In genomic region chr10:78303675-78304074, GRCm38 (mm10) we compare ENCODE assay signal across 8 mouse cellular contexts. TPM values are rescaled to one million over a fixed set of nuclear protein-coding genes. Genes with fewer than 3 reads are reported as not detected.
DNase-seq lines count a peak whose midpoint lies in the region; ATAC-seq and TF ChIP-seq lines count a peak whose summit lies in the region.

No protein-coding gene starts in this region.

- H3K36me3 ChIP-seq in thymus, adult 2 months (ENCODE audit: control insufficient read depth, insufficient read depth, low read length) = no peaks in the 10 kb centered on the region
- H3K36me3 ChIP-seq in kidney, adult 2 months (ENCODE audit: control insufficient read depth, insufficient read depth, low read length) = no peaks in the 10 kb centered on the region

- H3K4me3 ChIP-seq in thymus, adult 2 months (ENCODE audit: control insufficient read depth, insufficient read depth, low read length) = no peak overlapping the region
- H3K4me3 ChIP-seq in kidney, adult 2 months (ENCODE audit: insufficient read depth, low read depth, low read length) = no peak overlapping the region

- WGBS in thymus, adult 2 months = 21% methylated on average over 7 of the region's 7 CpGs
- 49% methylated on average over 7 of the region's 7 CpGs for WGBS in kidney, adult 2 months

- no peak for TF ChIP-seq POLR2A in thymus, adult 2 months (IDR thresholded peaks at IDR 0.05; ENCODE audit: control insufficient read depth, extremely low read depth, insufficient read depth, low read length, poor library complexity)
- TF ChIP-seq POLR2A in kidney, adult 2 months (IDR thresholded peaks at IDR 0.05; ENCODE audit: low read depth, low read length) = no peak

- no peak overlapping the region for H3K27ac ChIP-seq in thymus, adult 2 months (ENCODE audit: control insufficient read depth, insufficient read depth, low read length)
- no peak overlapping the region for H3K27ac ChIP-seq in kidney, adult 2 months (ENCODE audit: insufficient read depth, low read depth, low read length)

- ATAC-seq in megakaryocyte, adult 5-6 weeks (ENCODE audit: poor library complexity, severe bottlenecking) = peak; percentile 80

- H3K4me1 ChIP-seq in thymus, adult 2 months (replicated peaks; ENCODE audit: control insufficient read depth, insufficient read depth, low read length) = peaks cover 23% of the 10 kb centered on the region
- peaks cover 9% of the 10 kb centered on the region for H3K4me1 ChIP-seq in kidney, adult 2 months (ENCODE audit: control insufficient read depth, insufficient read depth, low read length)

- no peak for TF ChIP-seq CTCF in thymus, adult 2 months (IDR thresholded peaks at IDR 0.05; ENCODE audit: borderline replicate concordance, control insufficient read depth, extremely low read depth, insufficient read depth, low read length, poor library complexity)
- TF ChIP-seq CTCF in kidney, adult 2 months (conservative IDR thresholded peaks at IDR 0.05; ENCODE audit: insufficient read depth, insufficient read length, low read depth, low read length) = no peak

- no peaks in the 10 kb centered on the region for H3K27me3 ChIP-seq in thymus, adult 2 months (ENCODE audit: control insufficient read depth, insufficient read depth, low read length)
- no peaks in the 10 kb centered on the region for H3K27me3 ChIP-seq in kidney, adult 2 months (replicated peaks; ENCODE audit: control insufficient read depth, insufficient read depth, low read length)

- peak; percentile 62 for DNase-seq in adrenal gland, adult 2 months
- no peak for DNase-seq in adrenal gland, postnatal 4 days (ENCODE audit: low spot score in 2 of 2)
- DNase-seq in thymus, adult 2 months = peak; percentile 18
- DNase-seq in thymus, postnatal 10 days (ENCODE audit: low spot score in 2 of 2) = no peak
- no peak for DNase-seq in cerebellum, adult 11-12 months
- DNase-seq in kidney, adult 2 months = no peak
- DNase-seq in gastrocnemius, postnatal 4 days (ENCODE audit: low spot score in 2 of 2) = no peak

RNA-seq across cellular contexts. Expression of gene Agpat3, which starts 48.6 kb away (rescaled TPM):
- total RNA-seq in adrenal gland, adult 2 months (2021) = 100 to 1,000 TPM; 346 to 422 TPM
- polyA plus RNA-seq in adrenal gland, adult 2 months (2012; rRNA removed) = 543 and 654 TPM in 2 replicates
- total RNA-seq in adrenal gland, postnatal 4 days (2021) = 100 to 1,000 TPM; 203 to 217 TPM
- polyA plus RNA-seq in thymus, adult 2 months (2012; rRNA removed) = 386 and 423 TPM in 2 replicates
- total RNA-seq in megakaryocyte, adult 5-6 weeks (2015) = 1.8 and 2.4 TPM in 2 replicates
- 2.8 and 5.2 TPM in 2 replicates for total RNA-seq in megakaryocyte, adult 5-6 weeks (2017)
- 460 and 530 TPM in 2 replicates for polyA plus RNA-seq in kidney, adult 2 months (2012; rRNA removed)
- total RNA-seq in gastrocnemius, postnatal 4 days (2021) = 100 to 1,000 TPM; 231 to 259 TPM

RNA-seq across cellular contexts. Expression of gene Trappc10, which starts 59.2 kb away (rescaled TPM):
- 10 to 100 TPM; 50.7 to 51.2 TPM for total RNA-seq in adrenal gland, adult 2 months (2021)
- polyA plus RNA-seq in adrenal gland, adult 2 months (2012; rRNA removed) = 47.3 and 62.8 TPM in 2 replicates
- 10 to 100 TPM; 48.8 to 50.2 TPM for total RNA-seq in adrenal gland, postnatal 4 days (2021)
- polyA plus RNA-seq in thymus, adult 2 months (2012; rRNA removed) = 96.0 and 105 TPM in 2 replicates
- 26.1 and 37.9 TPM in 2 replicates for total RNA-seq in megakaryocyte, adult 5-6 weeks (2015)
- 26.9 and 29.1 TPM in 2 replicates for total RNA-seq in megakaryocyte, adult 5-6 weeks (2017)
- polyA plus RNA-seq in kidney, adult 2 months (2012; rRNA removed) = 45.0 and 57.5 TPM in 2 replicates
- total RNA-seq in gastrocnemius, postnatal 4 days (2021) = 10 to 100 TPM; 42.4 to 44.6 TPM

Comparison
In these comparisons a context has a peak if more than half of its experiments do, and no peak if none do; other contexts are left out.
1. DNase-seq: peak in adrenal gland, adult 2 months (single experiment) and thymus, adult 2 months (single experiment); none in adrenal gland, postnatal 4 days (0 of 2), thymus, postnatal 10 days (0 of 2), cerebellum, adult 11-12 months (single experiment), kidney, adult 2 months (single experiment) and gastrocnemius, postnatal 4 days (0 of 2).
2. RNA of gene Agpat3, which starts 48.6 kb away (total RNA-seq): 346 to 422 TPM in adrenal gland, adult 2 months, 231 to 259 TPM in gastrocnemius, postnatal 4 days and 203 to 217 TPM in adrenal gland, postnatal 4 days; 1.8 to 5.2 TPM in megakaryocyte, adult 5-6 weeks; every median in the first group is over 10 times any median in the second.